Mouse (Mus musculus) CD4-positive, CD25-positive, alpha-beta regulatory T cell, adult 2 months (primary cell): Measurements from ENCODE around the gene Anpep.

Experiments used
- DNase-seq: peaks from one replicate; pipeline ENCODE4 v3.0.0-alpha.2; 2012; ENCODE audit warnings: low read depth, low spot score

Anpep gene

GRCm38 (mm10) chr7:79866294-79867000 is 5.6 kb upstream of the Anpep start:
- no peak for DNase-seq

- DNase-seq = no peak
Measured at GRCm38 (mm10) chr7:79861794-79862193, 935 bp upstream of the Anpep start.

GRCm38 (mm10) chr7:79858956-79859630 is 1.8 kb downstream of the Anpep start:
- no peak for DNase-seq

- DNase-seq = peak; percentile 28
Measured at GRCm38 (mm10) chr7:79858202-79858934, 2.5 kb downstream of the Anpep start.

GRCm38 (mm10) chr7:79856305-79856704 is 4.6 kb downstream of the Anpep start:
- DNase-seq = no peak

GRCm38 (mm10) chr7:79847456-79848451 is 13.1 kb downstream of the Anpep start:
- no peak for DNase-seq

- DNase-seq = no peak
Measured at GRCm38 (mm10) chr7:79846342-79846741, 14.5 kb downstream of the Anpep start.

GRCm38 (mm10) chr7:79844090-79844802 is 16.6 kb downstream of the Anpep start:
- no peak for DNase-seq

GRCm38 (mm10) chr7:79842163-79842562 is 18.7 kb downstream of the Anpep start:
- DNase-seq = no peak

GRCm38 (mm10) chr7:79837247-79837646 is 23.6 kb downstream of the Anpep start:
- DNase-seq = no peak

- no peak for DNase-seq
Measured at GRCm38 (mm10) chr7:79835196-79835595, 25.7 kb downstream of the Anpep start.

- no peak for DNase-seq
Measured at GRCm38 (mm10) chr7:79832980-79833379, 27.9 kb downstream of the Anpep start.

GRCm38 (mm10) chr7:79831585-79831984 is 29.3 kb downstream of the Anpep start:
- no peak for DNase-seq

GRCm38 (mm10) chr7:79831145-79831544 is 29.7 kb downstream of the Anpep start:
- DNase-seq = no peak

- no peak for DNase-seq
Measured at GRCm38 (mm10) chr7:79828341-79828740, 32.5 kb downstream of the Anpep start.

- DNase-seq = no peak
Measured at GRCm38 (mm10) chr7:79822092-79822695, 38.7 kb downstream of the Anpep start.

- no peak for DNase-seq
Measured at GRCm38 (mm10) chr7:79819996-79820395, 40.9 kb downstream of the Anpep start.

GRCm38 (mm10) chr7:79819515-79819914 is 41.3 kb downstream of the Anpep start:
- no peak for DNase-seq

- DNase-seq = no peak
Measured at GRCm38 (mm10) chr7:79818321-79818720, 42.5 kb downstream of the Anpep start.

- DNase-seq = no peak
Measured at GRCm38 (mm10) chr7:79813409-79813808, 47.5 kb downstream of the Anpep start.
